Mouse (Mus musculus): ENCODE measurements around the gene Odf3l2. TPM values are rescaled to one million over a fixed set of nuclear protein-coding genes. Genes with fewer than 3 reads are reported as not detected.

Gene Odf3l2
- total and polyA plus RNA-seq, 3 experiments, result not detected

DNA sequence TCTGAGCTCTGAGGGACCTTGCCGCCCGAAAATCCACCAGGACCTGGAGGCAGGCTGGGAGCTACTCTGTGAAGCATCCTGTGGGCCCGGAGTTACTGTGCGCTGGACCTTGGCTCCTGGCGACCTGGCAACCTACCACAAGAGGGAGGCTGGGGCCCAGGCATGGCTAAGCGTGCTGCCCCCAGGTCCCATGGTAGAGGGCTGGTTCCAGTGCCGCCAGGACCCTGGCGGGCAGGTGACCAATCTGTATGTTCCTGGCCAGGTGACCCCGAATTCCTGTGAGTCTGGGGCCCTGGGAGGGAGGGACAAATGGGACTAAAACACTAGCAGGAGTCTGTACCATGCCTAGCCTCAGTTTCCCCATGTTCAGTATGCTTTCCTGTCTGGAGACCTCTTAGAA, 21.0 kb upstream of the Odf3l2 start:
- H3K9ac ChIP-seq (ENCODE audit: control insufficient read depth, low read depth, low read length, poor library complexity, severe bottlenecking), result no peak overlapping the region
- H3K4me1 ChIP-seq (ENCODE audit: control insufficient read depth in 1 of 2, insufficient read depth in 2 of 2, low read length in 2 of 2), result peaks cover 0 to 9% of the 10 kb centered on the region in 2 experiments; a peak in 3 of 4 replicates
- no peaks in the 10 kb centered on the region for H3K9me3 ChIP-seq (replicated peaks; ENCODE audit: insufficient read depth, low read length)
- no peak overlapping the region for H3K27ac ChIP-seq (ENCODE audit: control insufficient read depth, low read depth, low read length)
- TF ChIP-seq HCFC1 (IDR thresholded peaks at IDR 0.05; ENCODE audit: low read depth, low read length), result no peak
- TF ChIP-seq CHD2 (IDR thresholded peaks at IDR 0.05; ENCODE audit: low read length), result no peak
- no peak for TF ChIP-seq MAX (IDR thresholded peaks at IDR 0.05; ENCODE audit: low read length)
- TF ChIP-seq GATA1 (IDR thresholded peaks at IDR 0.05; ENCODE audit: low read depth, low read length), result no peak
- no peak for TF ChIP-seq MYC (IDR thresholded peaks at IDR 0.05; ENCODE audit: low read depth, low read length)
- TF ChIP-seq ETS1 (IDR thresholded peaks at IDR 0.05; ENCODE audit: low read depth, low read length), result no peak
- TF ChIP-seq ZMIZ1 (IDR thresholded peaks at IDR 0.05; ENCODE audit: low read depth, low read length), result no peak
- TF ChIP-seq TAL1 (IDR thresholded peaks at IDR 0.05; ENCODE audit: low read length), result no peak
- no peak for TF ChIP-seq POLR2A (IDR thresholded peaks at IDR 0.05; ENCODE audit: control insufficient read depth in 1 of 2, insufficient read depth in 1 of 2, low read depth in 1 of 2, low read length in 2 of 2, poor library complexity in 1 of 2)
- peaks cover 11% of the 10 kb centered on the region for H3K79me2 ChIP-seq (ENCODE audit: control insufficient read depth, insufficient read depth, low read length, poor library complexity)
- no peak overlapping the region for H3K4me3 ChIP-seq (ENCODE audit: control insufficient read depth in 1 of 2, insufficient read depth in 1 of 2, low read depth in 2 of 2, low read length in 2 of 2)
- no peak for DNase-seq (ENCODE audit: low read depth, low spot score)
- H3K36me3 ChIP-seq (ENCODE audit: control insufficient read depth in 1 of 2, insufficient read depth in 2 of 2, low read length in 2 of 2), result peaks cover 0 to 4% of the 10 kb centered on the region in 2 experiments; a peak in 1 of 4 replicates
- no peaks in the 10 kb centered on the region for H3K27me3 ChIP-seq (ENCODE audit: control insufficient read depth in 1 of 2, insufficient read depth in 2 of 2, low read length in 2 of 2)

DNA sequence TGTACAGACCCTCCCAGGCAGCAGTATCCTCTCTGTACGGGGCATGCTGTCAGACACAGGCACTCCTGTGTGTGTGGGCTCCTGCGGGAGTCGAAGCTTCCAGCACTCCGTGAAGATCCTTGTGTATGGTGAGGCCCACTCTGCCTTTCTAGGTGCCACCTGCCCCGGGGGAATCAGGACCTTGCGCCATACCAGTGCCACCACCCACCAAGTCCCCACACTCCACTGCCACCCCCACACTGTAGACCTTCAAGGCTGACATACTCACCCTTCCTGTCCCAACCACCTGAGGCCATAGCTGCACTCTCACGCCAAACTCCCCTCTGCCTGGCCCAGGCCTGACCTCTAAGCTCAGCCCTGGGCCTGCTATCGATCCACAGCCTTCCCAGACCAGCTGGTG, 19.5 kb upstream of the Odf3l2 start:
- H3K4me1 ChIP-seq (ENCODE audit: control insufficient read depth in 1 of 2, insufficient read depth in 2 of 2, low read length in 2 of 2), result peaks cover 0 to under 1% of the 10 kb centered on the region in 2 experiments; a peak in 2 of 4 replicates
- H3K27me3 ChIP-seq (ENCODE audit: control insufficient read depth in 1 of 2, insufficient read depth in 2 of 2, low read length in 2 of 2), result no peaks in the 10 kb centered on the region
- TF ChIP-seq UBTF (IDR thresholded peaks at IDR 0.05; ENCODE audit: borderline replicate concordance, insufficient read depth, low read depth, low read length), result no peak
- TF ChIP-seq TAL1 (IDR thresholded peaks at IDR 0.05; ENCODE audit: low read length), result no peak
- TF ChIP-seq NRF1 (IDR thresholded peaks at IDR 0.05; ENCODE audit: insufficient read depth, low read depth, low read length, poor library complexity, severe bottlenecking), result no peak
- no peak for TF ChIP-seq ZC3H11A (IDR thresholded peaks at IDR 0.05; ENCODE audit: low read depth, low read length)
- no peak for TF ChIP-seq MAX (IDR thresholded peaks at IDR 0.05; ENCODE audit: low read length)
- TF ChIP-seq CHD1 (IDR thresholded peaks at IDR 0.05; ENCODE audit: low read depth, low read length), result no peak
- no peak for TF ChIP-seq RAD21 (IDR thresholded peaks at IDR 0.05; ENCODE audit: low read depth, low read length)
- TF ChIP-seq MAZ (IDR thresholded peaks at IDR 0.05; ENCODE audit: low read depth, low read length), result no peak
- no peak for TF ChIP-seq CHD2 (IDR thresholded peaks at IDR 0.05; ENCODE audit: low read length)
- TF ChIP-seq USF2 (IDR thresholded peaks at IDR 0.05; ENCODE audit: borderline replicate concordance in 1 of 2, insufficient read depth in 1 of 2, low read depth in 1 of 2, low read length in 2 of 2), result no peak
- no peak for TF ChIP-seq TCF12 (IDR thresholded peaks at IDR 0.05; ENCODE audit: low read depth, low read length)
- TF ChIP-seq JUND (IDR thresholded peaks at IDR 0.05; ENCODE audit: low read depth, low read length), result no peak
- no peak overlapping the region for H3K9ac ChIP-seq (ENCODE audit: control insufficient read depth, low read depth, low read length, poor library complexity, severe bottlenecking)
- no peaks in the 10 kb centered on the region for H3K9me3 ChIP-seq (replicated peaks; ENCODE audit: insufficient read depth, low read length)
- DNase-seq (ENCODE audit: low read depth, low spot score), result no peak
- H3K27ac ChIP-seq (ENCODE audit: control insufficient read depth, low read depth, low read length), result no peak overlapping the region
- H3K79me2 ChIP-seq (ENCODE audit: control insufficient read depth, insufficient read depth, low read length, poor library complexity), result peaks cover 6% of the 10 kb centered on the region
- H3K36me3 ChIP-seq (ENCODE audit: control insufficient read depth in 1 of 2, insufficient read depth in 2 of 2, low read length in 2 of 2), result no peaks in the 10 kb centered on the region; a peak in 1 of 4 replicates
- H3K4me3 ChIP-seq (ENCODE audit: control insufficient read depth in 1 of 2, insufficient read depth in 1 of 2, low read depth in 2 of 2, low read length in 2 of 2), result no peak overlapping the region

Measured in MEL (cell line).